Mouse (Mus musculus): ENCODE measurements at regions not wholly inside any gene's neighbourhood (a gene's known extent, or its start where the extent isn't known, plus 50 kb on each side); places are given as distances from the start of the nearest gene placed in this dataset.

- ATAC-seq (ENCODE audit: insufficient number of reproducible peaks, low FRiP score, low TSS enrichment), result no peak
Measured at GRCm38 (mm10) chr12:112333125-112334079, 155.8 kb upstream of the A530016L24Rik start.

GRCm38 (mm10) chr12:112334106-112334855 lies 155.0 kb upstream of the A530016L24Rik start:
- ATAC-seq (ENCODE audit: insufficient number of reproducible peaks, low FRiP score, low TSS enrichment), result no peak

GRCm38 (mm10) chr12:112335641-112336040 lies 153.6 kb upstream of the A530016L24Rik start:
- ATAC-seq (ENCODE audit: insufficient number of reproducible peaks, low FRiP score, low TSS enrichment), result no peak

GRCm38 (mm10) chr12:112336691-112337295 lies 152.5 kb upstream of the A530016L24Rik start:
- ATAC-seq (ENCODE audit: insufficient number of reproducible peaks, low FRiP score, low TSS enrichment), result no peak

GRCm38 (mm10) chr12:112337443-112337842 lies 151.8 kb upstream of the A530016L24Rik start:
- ATAC-seq (ENCODE audit: insufficient number of reproducible peaks, low FRiP score, low TSS enrichment), result no peak

GRCm38 (mm10) chr12:112338976-112339375 lies 150.3 kb upstream of the A530016L24Rik start:
- ATAC-seq (ENCODE audit: insufficient number of reproducible peaks, low FRiP score, low TSS enrichment), result no peak

- no peak for ATAC-seq (ENCODE audit: insufficient number of reproducible peaks, low FRiP score, low TSS enrichment)
Measured at GRCm38 (mm10) chr12:112339481-112340179, 149.6 kb upstream of the A530016L24Rik start.

- no peak for ATAC-seq (ENCODE audit: insufficient number of reproducible peaks, low FRiP score, low TSS enrichment)
Measured at GRCm38 (mm10) chr12:112340248-112340647, 149.0 kb upstream of the A530016L24Rik start.

GRCm38 (mm10) chr12:112341726-112342469 lies 147.3 kb upstream of the A530016L24Rik start:
- ATAC-seq (ENCODE audit: insufficient number of reproducible peaks, low FRiP score, low TSS enrichment), result no peak

GRCm38 (mm10) chr12:112343064-112343463 lies 146.2 kb upstream of the A530016L24Rik start:
- no peak for ATAC-seq (ENCODE audit: insufficient number of reproducible peaks, low FRiP score, low TSS enrichment)

- ATAC-seq (ENCODE audit: insufficient number of reproducible peaks, low FRiP score, low TSS enrichment), result no peak
Measured at GRCm38 (mm10) chr12:112344285-112344684, 145.0 kb upstream of the A530016L24Rik start.

GRCm38 (mm10) chr12:112345797-112346196 lies 143.5 kb upstream of the A530016L24Rik start:
- no peak for ATAC-seq (ENCODE audit: insufficient number of reproducible peaks, low FRiP score, low TSS enrichment)

- ATAC-seq (ENCODE audit: insufficient number of reproducible peaks, low FRiP score, low TSS enrichment), result no peak
Measured at GRCm38 (mm10) chr12:112348116-112348515, 141.1 kb upstream of the A530016L24Rik start.

GRCm38 (mm10) chr12:112349676-112350318 lies 139.5 kb upstream of the A530016L24Rik start:
- no peak for ATAC-seq (ENCODE audit: insufficient number of reproducible peaks, low FRiP score, low TSS enrichment)

GRCm38 (mm10) chr12:112350733-112351132 lies 138.5 kb upstream of the A530016L24Rik start:
- ATAC-seq (ENCODE audit: insufficient number of reproducible peaks, low FRiP score, low TSS enrichment), result no peak

- no peak for ATAC-seq (ENCODE audit: insufficient number of reproducible peaks, low FRiP score, low TSS enrichment)
Measured at GRCm38 (mm10) chr12:112363349-112363748, 125.9 kb upstream of the A530016L24Rik start.

GRCm38 (mm10) chr12:112367221-112367620 lies 122.0 kb upstream of the A530016L24Rik start:
- no peak for ATAC-seq (ENCODE audit: insufficient number of reproducible peaks, low FRiP score, low TSS enrichment)

- no peak for ATAC-seq (ENCODE audit: insufficient number of reproducible peaks, low FRiP score, low TSS enrichment)
Measured at GRCm38 (mm10) chr12:112368112-112368511, 121.1 kb upstream of the A530016L24Rik start.
